Mouse (Mus musculus) heart, embryonic 16.5 days (tissue): ENCODE measurements around the gene Sez6l. TPM values are rescaled to one million over a fixed set of nuclear protein-coding genes. Genes with fewer than 3 reads are reported as not detected.

Source experiments
- ATAC-seq: fragments of 200-750 bp; cut with Nextera tagmentation; replicated peaks from 2 replicates; pipeline ENCODE4 v1.8.0; 2017; ENCODE audit warnings: moderate number of reproducible peaks; ENCODE audit not compliant: insufficient read depth, low FRiP score; ENCODE audit errors: extremely low read depth
- H3K27ac ChIP-seq: fragments of 300-500 bp; sonication (generic); 2 replicates; pipeline ENCODE4 v1.5.1; 2014; ENCODE audit warnings: mild to moderate bottlenecking, low read length, control low read depth, moderate library complexity
- H3K27me3 ChIP-seq: fragments of 300-500 bp; sonication (generic); 2 replicates; pipeline ENCODE4 v1.6.1; 2014; ENCODE audit warnings: low read length, mixed read lengths; ENCODE audit not compliant: control insufficient read depth, insufficient read depth
- H3K36me3 ChIP-seq: fragments of 300-500 bp; sonication (generic); 2 replicates; pipeline ENCODE4 v1.6.1; 2014; ENCODE audit not compliant: control insufficient read depth, insufficient read depth
- H3K4me1 ChIP-seq: fragments of 300-500 bp; sonication (generic); 2 replicates; pipeline ENCODE4 v1.6.1; 2014; ENCODE audit warnings: low read length, mixed read lengths; ENCODE audit not compliant: control insufficient read depth, insufficient read depth
- H3K4me2 ChIP-seq: fragments of 300-500 bp; sonication (generic); 2 replicates; pipeline ENCODE4 v1.6.1; 2014; ENCODE audit warnings: low read depth, mild to moderate bottlenecking, control low read depth, low read length
- H3K4me3 ChIP-seq: fragments of 300-500 bp; sonication (generic); 2 replicates; pipeline ENCODE4 v1.5.1; 2014; ENCODE audit warnings: mild to moderate bottlenecking, control low read depth, low read length
- H3K9ac ChIP-seq: fragments of 300-500 bp; sonication (generic); 2 replicates; pipeline ENCODE4 v1.6.1; 2014; ENCODE audit warnings: low read length, control low read depth
- H3K9me3 ChIP-seq: fragments of 300-500 bp; sonication (generic); replicated peaks from 2 replicates; pipeline ENCODE4 v1.6.1; 2016; ENCODE audit warnings: low read length; ENCODE audit not compliant: control insufficient read depth
- WGBS: fragments of 180-500 bp; shearing (Covaris S2); extraction: QIAGEN DNeasy Blood & Tissue Kit; methylation state at CpG from one replicate; pipeline ENCODE4 v1.1.7; 2014; 5-methylcytosine and 5-hydroxymethylcytosine counted together
- polyA plus RNA-seq: library from polyadenylated mRNA; unstranded; fragments of >200 nt; fragmentation: Nextera tagmentation; extraction: Ambion mirVana; gene quantifications from 2 replicates; pipeline ENCODE4 v1.2.1, GENCODE M21; 2015

The Sez6l gene
- polyA plus RNA-seq, 1 experiment from 2014 or later, result 0.34 TPM

DNA sequence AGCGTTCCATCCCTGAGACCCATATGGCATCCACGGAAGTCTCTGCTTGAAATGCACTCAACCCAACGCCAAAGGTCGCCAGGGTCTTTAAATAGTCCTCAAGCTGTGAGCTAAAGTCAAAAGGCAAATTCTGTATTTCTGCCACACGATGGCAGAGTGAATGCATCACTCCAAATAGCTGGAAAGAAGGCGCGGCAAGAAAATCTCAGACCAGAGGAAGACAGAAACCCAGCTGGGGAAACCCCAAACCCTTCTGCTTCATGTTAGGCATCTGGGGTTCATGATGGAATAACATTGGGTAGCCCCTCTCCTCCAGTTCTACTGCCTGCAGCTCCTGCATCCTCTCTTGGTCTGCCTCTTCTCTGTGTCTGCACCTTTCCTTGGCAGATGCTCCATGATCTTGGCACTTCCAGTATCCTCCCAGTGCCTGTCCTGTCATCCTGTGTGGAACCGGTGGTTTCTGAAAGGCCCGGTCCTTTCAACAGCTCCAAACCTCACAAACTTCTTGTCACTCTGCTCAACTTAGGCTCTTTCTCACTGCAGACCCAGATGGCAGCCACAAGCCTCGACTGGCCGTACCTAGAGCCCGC lies 121.9 kb downstream of the Sez6l start:
- no peaks in the 10 kb centered on the region for H3K36me3 ChIP-seq
- H3K27ac ChIP-seq, result no peak overlapping the region
- H3K9ac ChIP-seq, result no peak overlapping the region
- no peaks in the 10 kb centered on the region for H3K4me1 ChIP-seq
- 49% methylated on average over 12 of the region's 12 CpGs for WGBS
- no peak overlapping the region for H3K4me3 ChIP-seq
- no peak for ATAC-seq
- H3K4me2 ChIP-seq, result no peak overlapping the region
- H3K9me3 ChIP-seq, result no peaks in the 10 kb centered on the region
- H3K27me3 ChIP-seq, result peaks cover 46% of the 10 kb centered on the region

DNA sequence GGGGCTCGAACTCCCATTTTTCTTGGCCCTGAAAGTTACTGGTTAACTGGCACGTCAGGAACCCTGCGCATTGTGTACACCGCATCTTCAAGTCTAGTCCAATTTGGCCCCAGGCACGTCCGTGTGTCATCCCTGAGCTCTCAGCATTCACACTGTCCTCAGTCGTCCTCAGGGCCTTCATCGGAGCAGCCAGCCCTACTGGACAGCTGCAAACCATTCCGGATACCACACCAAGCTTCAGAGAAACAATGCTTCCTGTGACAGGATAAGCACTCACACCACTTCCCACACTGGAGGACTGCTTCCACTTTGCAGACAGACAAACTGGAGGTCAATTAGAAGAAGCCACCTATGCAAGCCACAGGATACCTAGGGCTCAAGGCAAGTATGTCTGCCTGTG lies 123.9 kb downstream of the Sez6l start:
- Histone ChIP-seq H3K4me2 (no peak overlapping the region), H3K4me1 (no peaks in the 10 kb centered on the region), H3K4me3 (no peak overlapping the region), H3K36me3 (no peaks in the 10 kb centered on the region), H3K27ac (no peak overlapping the region), H3K27me3 (peaks cover 55% of the 10 kb centered on the region), H3K9ac (no peak overlapping the region), H3K9me3 (no peaks in the 10 kb centered on the region)
- no peak; the same call in 1 of the 2 replicates for ATAC-seq
- WGBS, result 54% methylated on average over 9 of the region's 9 CpGs

DNA sequence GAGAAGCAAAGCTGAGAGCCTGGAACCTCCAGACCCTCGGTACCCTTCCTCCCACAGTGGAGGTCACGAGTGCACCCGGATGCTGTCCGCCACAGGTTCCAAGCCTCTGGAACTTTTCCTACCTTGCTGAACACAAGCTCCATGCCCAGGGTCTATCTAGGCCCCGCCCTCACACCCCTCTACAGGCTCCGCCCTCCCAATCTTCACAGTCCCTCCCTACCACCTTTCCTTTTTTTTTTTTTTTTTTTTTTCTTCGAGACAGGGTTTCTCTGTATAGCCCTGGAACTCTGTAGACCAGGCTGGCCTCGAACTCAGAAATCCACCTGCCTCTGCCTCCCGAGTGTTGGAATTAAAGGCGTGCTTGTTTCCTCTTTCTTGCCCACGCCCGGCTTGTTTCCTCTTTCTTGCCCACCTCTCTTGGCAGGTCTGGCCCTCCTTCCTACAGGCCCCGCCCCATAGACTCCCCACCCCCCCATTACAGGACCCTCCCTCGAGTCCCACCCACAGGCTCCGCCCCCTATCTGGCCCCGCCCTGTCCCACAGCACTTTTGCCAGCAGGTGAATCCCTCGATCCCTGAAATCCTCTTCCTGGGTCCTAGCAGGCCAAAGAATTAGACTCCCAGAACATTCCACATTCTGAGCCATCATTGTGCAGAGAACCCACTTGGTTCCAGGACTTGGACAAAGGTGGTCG lies 128.1 kb downstream of the Sez6l start, which contains the start of gene Gm6588:
Gene Gm6588 (plus strand): TSS at position 680 of the 694 bp plus-strand sequence.
- Histone ChIP-seq H3K9ac (no peak within 1 kb of the TSS), H3K27me3 (peaks cover 40% of the 10 kb centered on the region), H3K36me3 (no peaks in the 10 kb centered on the region), H3K9me3 (no peaks in the 10 kb centered on the region), H3K4me1 (no peaks in the 10 kb centered on the region), H3K4me3 (no peak within 1 kb of the TSS), H3K27ac (no peak within 1 kb of the TSS), H3K4me2 (no peak within 1 kb of the TSS)
- no peak for ATAC-seq
- 56% methylated on average over 18 of the region's 18 CpGs for WGBS

DNA sequence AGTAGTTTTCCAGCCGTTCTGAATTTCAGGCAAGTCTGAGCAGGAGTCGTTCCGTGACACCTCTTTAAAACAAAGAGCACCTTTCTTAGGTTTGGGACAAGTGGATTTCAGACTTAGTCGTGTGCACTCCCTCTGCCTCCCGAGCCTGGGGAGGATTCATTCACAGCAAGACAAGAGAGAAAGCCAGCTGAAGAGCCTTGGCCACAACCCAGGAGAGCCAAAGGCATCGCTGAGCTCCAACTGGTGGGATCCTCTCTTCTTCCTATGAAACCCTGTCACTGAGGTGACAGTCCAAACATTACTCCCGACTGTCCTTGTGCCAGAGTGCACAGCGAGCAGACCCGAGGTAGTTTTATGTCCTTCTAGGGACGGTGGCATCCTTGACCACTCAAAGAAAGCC lies 138.4 kb downstream of the Sez6l start:
- H3K27me3 ChIP-seq, result peaks cover 26% of the 10 kb centered on the region
- no peak overlapping the region for H3K4me3 ChIP-seq

DNA sequence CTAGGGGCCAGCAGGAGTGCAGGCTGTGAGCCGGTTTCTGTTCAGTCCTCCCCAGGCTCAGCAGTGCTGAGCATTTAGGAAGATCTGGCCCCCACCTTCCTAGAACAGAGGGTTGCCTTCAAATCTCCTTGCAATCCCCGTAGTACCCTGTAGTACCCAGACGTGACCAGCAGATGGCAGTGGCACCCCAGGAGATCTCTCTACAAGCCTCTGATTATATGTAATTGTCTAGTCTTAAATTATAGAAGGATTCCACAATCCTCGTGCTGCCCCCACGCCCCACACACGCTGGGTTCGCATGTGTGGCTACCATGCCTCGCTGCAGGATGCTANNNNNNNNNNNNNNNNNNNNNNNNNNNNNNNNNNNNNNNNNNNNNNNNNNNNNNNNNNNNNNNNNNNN lies 144.0 kb downstream of the Sez6l start:
- 1% methylated on average over 8 of the region's 8 CpGs for WGBS
- peaks cover 48% of the 10 kb centered on the region for H3K27me3 ChIP-seq
- no peaks in the 10 kb centered on the region for H3K9me3 ChIP-seq
- no peaks in the 10 kb centered on the region for H3K4me1 ChIP-seq
- no peak overlapping the region for H3K4me3 ChIP-seq
- no peak overlapping the region for H3K4me2 ChIP-seq
- no peaks in the 10 kb centered on the region for H3K36me3 ChIP-seq
- ATAC-seq, result no peak
- H3K9ac ChIP-seq, result no peak overlapping the region
- no peak overlapping the region for H3K27ac ChIP-seq

More for the DNA sequence above, 138.4 kb downstream of the Sez6l start:
- Histone ChIP-seq H3K27ac (no peak overlapping the region), H3K9ac (no peak overlapping the region), H3K36me3 (no peaks in the 10 kb centered on the region), H3K4me2 (no peak overlapping the region), H3K9me3 (no peaks in the 10 kb centered on the region), H3K4me1 (no peaks in the 10 kb centered on the region)
- 46% methylated on average over 10 of the region's 10 CpGs for WGBS
- ATAC-seq, result no peak

DNA sequence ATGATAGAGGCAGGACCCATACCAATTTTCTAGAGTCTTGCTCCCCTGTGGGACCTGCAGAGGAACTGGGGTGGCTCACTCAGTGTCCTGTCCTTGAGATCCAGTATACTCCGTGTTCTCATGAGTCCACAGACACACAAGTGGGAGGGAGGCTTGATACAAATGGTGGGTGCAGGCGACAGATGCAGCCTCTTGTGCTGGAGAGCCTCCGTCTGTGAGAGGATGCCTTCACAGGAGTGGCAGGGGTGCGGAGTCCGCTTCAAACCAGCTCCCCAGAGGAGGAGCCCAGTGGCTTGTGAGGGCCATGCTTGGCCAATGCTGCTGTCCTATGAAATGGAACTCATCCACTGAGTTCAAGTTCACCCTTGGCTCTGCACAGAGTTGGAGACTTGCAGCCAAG lies 145.0 kb downstream of the Sez6l start:
- no peak for ATAC-seq
- WGBS, result 68% methylated on average over 5 of the region's 5 CpGs
- Histone ChIP-seq H3K4me3 (no peak overlapping the region), H3K36me3 (no peaks in the 10 kb centered on the region), H3K9ac (no peak overlapping the region), H3K27me3 (peaks cover 43% of the 10 kb centered on the region), H3K4me2 (no peak overlapping the region), H3K4me1 (no peaks in the 10 kb centered on the region), H3K27ac (no peak overlapping the region), H3K9me3 (no peaks in the 10 kb centered on the region)

DNA sequence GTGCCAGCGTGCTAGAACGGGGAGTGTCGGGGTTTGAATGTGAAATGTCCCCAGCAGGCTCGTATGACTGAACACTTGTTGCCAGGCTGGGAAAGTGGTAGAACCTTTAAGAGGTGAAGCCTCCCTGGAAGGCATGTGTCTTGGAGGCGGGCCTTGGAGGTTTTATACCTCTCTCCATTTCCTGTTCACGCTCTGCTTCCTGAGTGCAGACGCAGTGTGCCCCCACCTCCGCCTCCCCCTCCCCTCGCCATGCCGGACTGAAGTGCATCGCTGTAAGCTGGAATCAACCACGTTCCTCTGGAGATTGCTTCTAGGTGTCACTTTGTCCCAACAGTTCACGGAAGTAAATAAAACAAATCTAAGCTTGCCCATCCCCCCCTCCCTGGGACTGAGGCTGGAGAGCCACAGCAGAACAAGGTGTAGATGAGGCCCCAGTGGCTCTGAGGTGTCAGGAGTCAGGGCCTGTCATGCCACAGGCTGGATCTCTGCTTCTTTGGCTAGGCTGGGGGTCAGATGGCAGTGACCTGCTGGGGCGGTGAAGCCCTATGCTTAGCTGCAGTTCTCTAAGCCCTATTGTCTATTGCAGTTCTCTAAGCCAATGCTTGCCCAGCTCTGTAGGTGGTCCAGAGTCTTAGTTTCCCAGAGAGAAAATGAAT lies 145.7 kb downstream of the Sez6l start:
- no peak for ATAC-seq
- H3K9me3 ChIP-seq, result no peaks in the 10 kb centered on the region

DNA sequence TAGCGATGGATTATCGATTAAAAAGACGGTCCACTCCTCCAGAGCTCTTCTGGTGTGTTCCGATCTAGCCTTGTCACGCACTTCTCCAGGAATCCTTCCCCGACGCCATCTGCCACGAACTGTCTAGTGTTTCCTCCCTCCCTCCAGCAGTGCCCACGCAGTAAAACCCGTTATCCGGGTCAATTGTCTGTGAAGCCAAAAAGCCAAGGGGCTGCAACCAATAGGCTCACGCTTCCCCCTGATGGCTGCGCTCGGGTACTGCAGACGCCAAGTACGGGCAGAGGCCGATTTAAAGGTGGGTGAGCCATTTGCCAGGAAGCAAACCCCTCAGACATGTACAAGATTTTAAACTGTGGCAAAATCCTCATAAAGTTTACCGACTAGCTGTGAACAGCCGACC lies 148.0 kb downstream of the Sez6l start:
- H3K4me1 ChIP-seq, result no peaks in the 10 kb centered on the region
- no peaks in the 10 kb centered on the region for H3K9me3 ChIP-seq
- no peak for ATAC-seq
- H3K4me2 ChIP-seq, result no peak overlapping the region
- WGBS, result 12% methylated on average over 19 of the region's 19 CpGs
- H3K27ac ChIP-seq, result no peak overlapping the region
- peaks cover 66% of the 10 kb centered on the region for H3K27me3 ChIP-seq
- H3K36me3 ChIP-seq, result no peaks in the 10 kb centered on the region
- no peak overlapping the region for H3K9ac ChIP-seq
- no peak overlapping the region for H3K4me3 ChIP-seq

More for the DNA sequence above, 145.7 kb downstream of the Sez6l start:
- peaks cover 48% of the 10 kb centered on the region for H3K27me3 ChIP-seq
- H3K27ac ChIP-seq, result no peak overlapping the region
- no peak overlapping the region for H3K4me3 ChIP-seq
- H3K4me2 ChIP-seq, result no peak overlapping the region
- H3K36me3 ChIP-seq, result no peaks in the 10 kb centered on the region
- no peak overlapping the region for H3K9ac ChIP-seq
- H3K4me1 ChIP-seq, result no peaks in the 10 kb centered on the region
- 32% methylated on average over 14 of the region's 14 CpGs for WGBS

DNA sequence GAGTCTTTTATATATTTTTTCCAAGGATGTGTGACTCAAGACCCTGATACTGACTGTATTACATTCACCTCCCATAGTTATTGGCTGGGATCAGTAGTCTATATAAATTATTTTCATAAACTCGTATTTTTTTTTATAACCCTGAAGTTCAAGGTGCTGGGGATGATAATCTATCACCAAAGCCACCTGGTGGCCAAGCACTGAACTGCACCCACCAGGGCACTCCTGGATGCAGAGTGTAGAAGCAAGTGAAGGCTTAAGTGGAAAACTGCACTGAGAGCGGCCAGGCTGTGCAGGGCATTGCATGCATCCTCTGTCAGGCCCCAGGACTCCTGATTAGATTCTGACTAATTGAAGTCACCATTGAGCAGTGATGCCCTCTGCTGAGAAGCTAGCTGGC lies 149.7 kb downstream of the Sez6l start:
- no peaks in the 10 kb centered on the region for H3K36me3 ChIP-seq
- no peak overlapping the region for H3K9ac ChIP-seq
- H3K4me2 ChIP-seq, result no peak overlapping the region
- 40% methylated on average over 2 of the region's 2 CpGs for WGBS
- ATAC-seq, result no peak
- no peaks in the 10 kb centered on the region for H3K4me1 ChIP-seq
- no peak overlapping the region for H3K4me3 ChIP-seq
- H3K9me3 ChIP-seq, result no peaks in the 10 kb centered on the region
- no peak overlapping the region for H3K27ac ChIP-seq
- peaks cover 56% of the 10 kb centered on the region for H3K27me3 ChIP-seq
